Mouse (Mus musculus) CH12F3 (cell line): ENCODE data around the gene Mkrn2.
"Not testable (repeated sequence)": the region's sequence is repeated elsewhere in the genome, so short reads cannot be mapped to it uniquely, and the experiment has no call there.

Source experiments
- in situ Hi-C: fragments of 300-500 bp; cut with MboI; formaldehyde crosslinking; loops from 2 replicates; pipeline ENCODE4 v1.14.3; 2020; ENCODE audit warnings: low sequenced_read_pairs

The Mkrn2 gene

GRCm38 (mm10) chr6:115607429-115607828 is 5.7 kb downstream of the Mkrn2 start:
- in situ Hi-C loops, result no loop called here

DNA sequence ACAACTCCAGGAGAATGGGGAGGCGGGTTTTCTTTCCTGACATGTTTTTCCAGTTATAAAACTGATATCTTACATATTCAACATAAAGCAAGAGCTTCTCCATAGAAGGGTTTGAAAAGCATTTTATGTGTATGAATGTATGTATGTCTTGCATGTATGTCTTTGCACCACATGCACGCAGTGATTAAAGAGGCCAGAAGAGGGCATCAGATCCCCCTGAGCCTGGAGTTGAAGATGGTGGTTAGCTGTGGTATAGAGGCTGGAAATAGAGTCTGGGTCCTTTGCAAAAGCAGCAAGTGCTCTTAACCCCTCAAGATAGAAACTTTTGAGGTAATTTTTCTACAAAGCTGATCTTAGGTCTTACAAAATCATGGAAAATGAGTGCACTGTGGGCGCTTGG is 7.4 kb downstream of the Mkrn2 start:
- in situ Hi-C loops, result no loop called here

GRCm38 (mm10) chr6:115610301-115610700 is 8.6 kb downstream of the Mkrn2 start:
- in situ Hi-C loops, result no loop called here

DNA sequence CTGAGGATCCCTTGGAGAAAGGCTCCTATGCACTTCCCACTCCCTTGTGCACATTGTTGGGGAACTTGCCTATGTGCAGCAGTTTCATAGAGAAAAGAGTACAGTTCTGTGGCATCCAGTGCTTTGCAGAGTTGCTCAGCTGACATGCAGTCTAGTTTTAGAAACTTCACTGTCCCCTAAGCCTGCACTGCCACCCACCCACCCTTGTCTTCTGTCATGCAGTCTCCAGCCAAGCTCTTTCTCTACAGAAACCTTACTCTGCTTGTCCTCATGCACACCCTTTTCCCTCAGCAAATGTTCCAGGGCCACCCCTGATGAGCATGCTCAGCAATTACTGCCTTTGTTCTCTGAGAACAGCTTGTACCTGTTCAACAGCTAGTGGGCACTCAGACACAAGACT is 12.1 kb downstream of the Mkrn2 start:
- in situ Hi-C loops, result no loop called here

DNA sequence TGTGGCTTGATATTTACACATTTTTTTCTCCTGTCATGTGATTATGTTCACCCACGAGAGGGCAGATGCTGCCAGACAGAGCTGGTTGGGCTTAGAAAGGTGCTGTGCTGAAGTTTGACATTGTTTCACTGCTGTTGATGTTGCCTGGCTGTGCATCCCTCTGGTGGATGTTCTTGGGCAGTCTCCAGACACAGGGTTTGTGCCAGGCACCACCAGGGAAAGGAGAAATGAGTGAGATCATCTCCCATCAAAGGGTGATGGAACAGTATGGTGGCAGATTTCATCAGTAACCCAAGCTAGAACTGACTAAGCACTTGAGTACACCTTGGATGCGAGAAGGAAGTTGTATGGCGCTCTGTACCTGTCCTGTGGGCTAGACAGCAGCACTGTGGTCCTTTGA is 14.3 kb downstream of the Mkrn2 start:
- in situ Hi-C loops, result no loop called here

DNA sequence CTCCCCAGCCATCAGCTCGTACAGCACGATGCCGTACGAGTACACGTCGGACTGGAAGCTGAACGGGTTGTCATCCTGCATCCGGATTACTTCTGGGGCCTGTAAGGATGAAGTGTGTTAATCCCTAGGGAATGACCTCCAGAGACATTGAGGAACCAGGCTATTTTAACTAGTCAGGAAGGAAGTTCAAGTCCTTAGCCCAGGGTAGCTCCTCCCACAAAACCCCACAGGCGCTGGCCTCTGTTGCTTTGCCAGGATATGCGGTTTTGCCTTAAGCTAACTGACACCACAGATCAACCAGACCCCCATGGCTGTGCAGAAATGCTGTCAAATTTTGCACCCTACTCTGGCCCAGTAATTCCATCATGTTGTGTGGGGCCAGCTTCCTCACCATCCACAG is 18.1 kb downstream of the Mkrn2 start:
- in situ Hi-C loops, result no loop called here

GRCm38 (mm10) chr6:115620942-115621341 is 19.2 kb downstream of the Mkrn2 start:
- in situ Hi-C loops, result no loop called here

DNA sequence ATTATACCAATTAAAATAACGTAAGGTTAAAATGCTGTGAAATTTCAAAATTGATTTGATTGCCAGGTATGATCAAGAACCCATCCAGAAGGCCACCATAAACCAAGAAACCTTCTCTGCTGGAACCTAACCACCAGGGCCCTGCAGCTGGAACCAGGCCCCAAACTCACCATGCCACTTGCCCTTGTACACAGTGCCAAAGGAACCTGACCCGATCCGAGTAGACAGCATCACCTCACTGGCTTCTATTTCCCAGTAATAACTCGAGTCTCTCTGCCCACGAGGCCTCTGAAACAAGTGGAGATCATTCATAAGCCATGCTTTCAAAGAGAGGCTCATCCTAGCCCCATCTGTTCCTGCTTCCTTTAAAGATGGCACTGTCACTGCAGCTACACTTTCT is 24.4 kb downstream of the Mkrn2 start:
- in situ Hi-C loops, result no loop called here

GRCm38 (mm10) chr6:115631056-115631795 is 29.5 kb downstream of the Mkrn2 start:
- in situ Hi-C loops, result no loop called here

DNA sequence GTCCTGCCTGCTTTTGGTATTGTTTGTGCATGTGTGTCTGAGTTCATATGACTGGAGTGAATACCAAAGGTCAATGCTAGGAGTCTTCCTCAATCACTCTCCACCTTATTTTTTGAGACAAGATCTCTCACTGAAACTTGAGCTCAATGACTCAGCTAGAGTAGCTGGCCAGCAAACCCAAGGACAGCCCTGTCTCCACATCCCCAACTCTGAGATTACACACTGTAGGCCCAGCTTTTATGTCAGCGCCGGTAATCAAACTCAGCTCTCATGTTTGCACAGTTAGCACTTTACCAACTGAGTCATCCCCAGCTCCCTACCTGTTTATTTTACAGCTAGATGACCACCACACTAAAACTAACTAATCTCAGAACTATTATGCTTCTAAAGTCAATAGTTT is 32.3 kb downstream of the Mkrn2 start:
- in situ Hi-C loops, result no loop called here

DNA sequence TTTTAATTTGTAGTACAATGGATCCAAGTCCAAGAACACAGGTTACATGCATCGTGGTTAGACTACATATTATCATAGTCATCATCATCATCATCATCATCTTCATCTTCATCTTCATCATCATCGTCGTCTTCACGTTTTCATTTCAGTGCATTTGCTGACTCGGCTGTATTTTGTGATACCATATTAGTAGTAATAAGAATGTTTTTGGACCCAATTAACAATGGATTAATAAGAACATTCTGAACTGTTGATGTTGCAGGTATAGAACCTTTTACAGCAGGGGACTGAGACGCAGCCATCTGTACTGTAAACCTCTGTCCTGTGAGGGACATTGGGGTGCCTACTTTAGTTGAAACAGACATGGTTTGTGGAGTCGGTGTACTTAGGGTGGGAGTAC is 36.5 kb downstream of the Mkrn2 start:
- in situ Hi-C loops, result not testable (repeated sequence)

GRCm38 (mm10) chr6:115643315-115643714 is 41.6 kb downstream of the Mkrn2 start:
- in situ Hi-C loops, result no loop called here

DNA sequence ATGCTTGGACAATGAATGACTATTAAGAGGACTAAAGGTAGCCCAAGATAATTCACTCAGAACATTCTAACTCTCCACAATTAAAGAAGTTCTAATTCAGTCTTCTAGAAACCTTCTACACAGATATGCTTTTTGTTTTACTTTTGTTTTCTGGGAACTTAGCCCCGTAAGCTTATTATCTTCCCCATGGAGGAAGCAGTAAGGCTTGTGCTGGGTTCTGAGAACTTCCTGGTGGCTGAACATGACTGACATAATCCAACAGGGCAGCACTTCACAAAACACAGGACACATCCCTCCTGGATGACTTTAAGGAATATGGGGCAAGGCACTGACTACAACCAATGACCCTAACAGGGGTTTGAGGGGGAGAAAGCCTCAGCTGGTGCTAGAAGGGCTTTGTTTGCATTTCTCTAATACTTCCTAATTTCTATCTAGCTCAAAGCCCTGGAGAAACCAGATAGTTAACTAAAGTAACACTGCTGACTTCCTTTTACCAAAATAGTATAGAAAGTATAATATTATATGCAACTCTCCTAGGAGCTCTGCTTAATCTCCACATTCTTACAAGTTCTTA is 48.2 kb downstream of the Mkrn2 start:
- in situ Hi-C loops, result no loop called here

- in situ Hi-C loops, result no loop called here
These were observed 49.0 kb downstream of the Mkrn2 start for GRCm38 (mm10) chr6:115650476-115651427.

GRCm38 (mm10) chr6:115651719-115652118 is 50.0 kb downstream of the Mkrn2 start:
- in situ Hi-C loops, result no loop called here

DNA sequence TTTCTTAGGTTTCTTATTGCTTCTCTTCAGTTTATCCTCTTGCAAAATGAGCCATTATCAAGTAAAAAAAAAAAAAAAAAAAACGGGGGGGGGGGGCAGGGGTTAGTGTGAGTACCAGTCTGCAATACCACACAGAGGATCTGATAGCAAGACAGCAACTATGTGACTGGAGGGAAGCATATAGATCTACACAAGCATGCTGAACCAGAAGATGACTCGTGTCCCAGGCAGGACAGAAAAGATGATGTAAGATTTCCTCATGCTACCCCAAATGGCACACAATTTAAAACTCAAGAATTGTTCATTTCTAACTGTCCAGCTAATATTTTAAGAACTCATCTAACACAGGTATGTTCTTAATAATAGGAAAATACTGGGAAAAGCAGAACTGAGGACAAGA is 52.2 kb downstream of the Mkrn2 start:
- in situ Hi-C loops, result no loop called here

DNA sequence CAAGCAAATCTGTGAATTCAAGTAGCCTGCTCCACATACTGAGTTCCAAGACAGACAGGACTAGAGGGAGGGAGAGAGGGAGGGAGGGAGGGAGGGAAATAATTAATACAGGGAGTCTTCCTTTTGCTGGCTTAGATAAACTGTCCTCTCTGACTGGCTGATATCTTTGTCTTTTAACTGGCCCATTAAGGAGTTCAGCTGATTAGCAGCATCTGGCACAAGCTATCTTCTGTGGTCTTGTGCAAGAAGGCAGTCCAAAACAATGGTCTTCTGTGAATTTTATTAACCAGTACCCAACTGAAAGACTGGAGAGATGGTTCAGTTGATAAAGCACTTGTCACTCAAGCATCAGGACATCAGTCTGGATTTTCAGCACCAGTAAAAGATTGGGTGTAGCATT is 57.1 kb downstream of the Mkrn2 start:
- in situ Hi-C loops, result no loop called here

GRCm38 (mm10) chr6:115664268-115664667 is 62.6 kb downstream of the Mkrn2 start:
- in situ Hi-C loops, result no loop called here

DNA sequence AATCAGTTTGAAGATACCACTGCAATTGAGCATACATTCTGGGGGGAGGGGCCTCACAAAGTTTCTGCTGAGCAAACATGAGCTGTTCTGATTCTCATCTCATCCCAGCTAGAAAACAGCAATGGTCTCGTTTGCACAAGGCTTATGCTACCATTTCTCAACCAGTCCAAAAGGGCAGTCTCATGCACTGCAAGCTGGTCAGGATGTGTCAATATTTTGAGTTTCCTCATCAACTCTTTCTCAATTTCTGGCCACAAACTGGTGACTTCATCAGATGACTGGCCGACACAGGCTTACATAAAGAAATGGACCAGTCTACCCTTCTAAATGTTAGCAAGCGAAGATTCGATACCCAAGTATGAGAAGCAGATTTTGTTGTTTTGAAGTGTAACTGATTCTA is 64.9 kb downstream of the Mkrn2 start:
- in situ Hi-C loops, result no loop called here
